Mouse (Mus musculus) hindbrain, embryonic 14.5 days (tissue): ENCODE results near the gene B4galt3. TPM values are rescaled to one million over a fixed set of nuclear protein-coding genes. Genes with fewer than 3 reads are reported as not detected.

Experiments used
- ATAC-seq: fragments of 200-750 bp; cut with Nextera tagmentation; 2 replicates; pipeline ENCODE4 v1.8.0; 2017; ENCODE audit warnings: moderate number of reproducible peaks, mild to moderate bottlenecking, moderate TSS enrichment, moderate library complexity; ENCODE audit not compliant: low FRiP score
- DNase-seq: peaks from one replicate; pipeline ENCODE4 v3.0.0-alpha.2; 2015; ENCODE audit warnings: low spot score
- H3K27ac ChIP-seq: fragments of 300-500 bp; sonication (generic); 2 replicates; pipeline ENCODE4 v1.5.1; 2014; ENCODE audit warnings: mild to moderate bottlenecking, moderate library complexity
- H3K27me3 ChIP-seq: fragments of 300-500 bp; sonication (generic); 2 replicates; pipeline ENCODE4 v1.6.1; 2014; ENCODE audit warnings: mild to moderate bottlenecking, low read length, mixed read lengths; ENCODE audit not compliant: control insufficient read depth, insufficient read depth
- H3K36me3 ChIP-seq: fragments of 300-500 bp; sonication (generic); replicated peaks from 2 replicates; pipeline ENCODE4 v1.6.1; 2014; ENCODE audit not compliant: control insufficient read depth, insufficient read depth
- H3K4me1 ChIP-seq: fragments of 300-500 bp; sonication (generic); replicated peaks from 2 replicates; pipeline ENCODE4 v1.6.1; 2014; ENCODE audit warnings: antibody characterized with exemption, low read length, mixed read lengths; ENCODE audit not compliant: control insufficient read depth, insufficient read depth
- H3K4me2 ChIP-seq: fragments of 300-500 bp; sonication (generic); replicated peaks from 2 replicates; pipeline ENCODE4 v1.6.1; 2014; ENCODE audit warnings: mild to moderate bottlenecking, moderate library complexity
- H3K4me3 ChIP-seq: fragments of 300-500 bp; sonication (generic); replicated peaks from 2 replicates; pipeline ENCODE4 v1.5.1; 2014; ENCODE audit warnings: mild to moderate bottlenecking, low read length
- H3K9ac ChIP-seq: fragments of 300-500 bp; sonication (generic); 2 replicates; pipeline ENCODE4 v1.6.1; 2014
- H3K9me3 ChIP-seq: fragments of 300-500 bp; sonication (generic); 2 replicates; pipeline ENCODE4 v1.6.1; 2016; ENCODE audit warnings: low read length; ENCODE audit not compliant: control insufficient read depth
- WGBS: fragments of 180-500 bp; shearing (Covaris S2); extraction: QIAGEN DNeasy Blood & Tissue Kit; methylation state at CpG from one replicate; pipeline ENCODE4 v1.1.7; 2014; 5-methylcytosine and 5-hydroxymethylcytosine counted together
- polyA plus RNA-seq: library from polyadenylated mRNA; unstranded; fragments of >200 nt; fragmentation: Nextera tagmentation; extraction: Ambion mirVana; gene quantifications from 2 replicates; pipeline ENCODE4 v1.2.1, GENCODE M21; 2014

Gene B4galt3
- polyA plus RNA-seq, 1 experiment from 2014 or later, result 88.6 TPM

DNA sequence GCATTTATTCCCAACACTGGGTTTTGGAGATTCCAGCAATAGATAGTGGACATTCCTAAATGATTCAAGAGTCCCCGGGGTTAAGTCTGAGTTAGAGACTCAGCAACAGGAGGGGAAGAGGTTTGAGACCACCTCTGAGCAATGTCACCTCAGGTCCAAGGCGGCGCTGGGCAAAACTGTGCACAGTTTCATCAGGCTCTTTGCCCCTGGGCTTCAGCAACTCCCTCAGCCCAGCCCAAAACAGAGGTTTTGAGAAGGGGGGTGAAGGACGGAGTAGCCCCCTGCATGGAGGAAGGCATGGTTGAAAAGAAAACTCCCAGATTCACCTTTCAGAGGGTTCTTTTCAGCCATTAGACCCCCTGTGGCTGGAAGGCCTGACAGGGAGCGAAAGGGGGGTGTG is 9.6 kb downstream of the B4galt3 start:
- peak overlapping the region; percentile 59; the same call in 1 of the 2 replicates for H3K4me3 ChIP-seq
- no peaks in the 10 kb centered on the region for H3K27me3 ChIP-seq
- H3K9ac ChIP-seq, result peak overlapping the region; percentile 58; the same call in 1 of the 2 replicates
- no peak for ATAC-seq
- H3K27ac ChIP-seq, result no peak overlapping the region
- WGBS, result 60% methylated on average over 5 of the region's 5 CpGs
- DNase-seq, result no peak
- H3K36me3 ChIP-seq, result peaks cover 63% of the 10 kb centered on the region
- H3K4me1 ChIP-seq, result peaks cover 14% of the 10 kb centered on the region
- H3K4me2 ChIP-seq, result peak overlapping the region; percentile 65
- H3K9me3 ChIP-seq, result no peaks in the 10 kb centered on the region

- Histone ChIP-seq H3K27ac (peak overlapping the region; percentile 57; the same call in 1 of the 2 replicates), H3K36me3 (peaks cover 63% of the 10 kb centered on the region), H3K4me2 (peak overlapping the region; percentile 65), H3K9me3 (no peaks in the 10 kb centered on the region), H3K4me1 (peaks cover 15% of the 10 kb centered on the region), H3K4me3 (peak overlapping the region; percentile 59), H3K27me3 (no peaks in the 10 kb centered on the region), H3K9ac (peak overlapping the region; percentile 58)
- peak; percentile 12; the same call in 1 of the 2 replicates for ATAC-seq
- 1% methylated on average over 25 of the region's 25 CpGs for WGBS
- DNase-seq, result no peak
Observed at GRCm38 (mm10) chr1:171280250-171280915, 10.3 kb downstream of the B4galt3 start.

DNA sequence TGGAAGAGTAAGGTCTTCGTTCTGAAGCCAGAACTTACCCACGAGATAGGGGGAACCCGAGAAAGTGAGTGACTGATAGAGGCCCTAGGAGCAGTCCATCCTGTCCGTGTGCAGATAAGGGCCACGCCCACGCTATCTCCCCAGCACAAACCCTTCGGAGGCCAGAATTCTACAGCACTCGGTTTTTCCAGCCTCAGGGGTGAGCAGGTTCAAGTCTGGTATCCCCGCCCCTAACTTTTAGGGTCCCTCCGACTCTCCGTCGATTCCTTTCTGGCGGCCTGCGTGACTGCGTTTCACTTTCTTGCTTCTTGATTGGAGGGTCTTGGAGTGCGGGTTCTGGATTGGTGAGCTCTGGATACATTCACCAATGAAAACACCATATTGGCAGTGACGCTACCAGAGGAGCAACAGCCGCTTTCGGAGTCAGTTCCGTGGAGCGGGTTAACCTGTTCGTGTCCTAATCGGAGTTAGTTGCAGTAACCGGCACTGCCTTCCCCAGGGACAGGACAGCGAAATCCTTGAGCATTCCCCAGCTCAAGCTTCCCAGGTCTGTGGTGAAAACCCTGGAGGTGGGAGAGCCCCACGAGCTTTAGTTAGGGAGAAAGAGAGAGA is 10.9 kb downstream of the B4galt3 start, which contains the start of gene Ppox:
Gene Ppox, minus strand, starts transcription at position 271 of the 612 bp plus-strand sequence.
- peak within 1 kb of the TSS; percentile 59 for H3K4me3 ChIP-seq

DNA sequence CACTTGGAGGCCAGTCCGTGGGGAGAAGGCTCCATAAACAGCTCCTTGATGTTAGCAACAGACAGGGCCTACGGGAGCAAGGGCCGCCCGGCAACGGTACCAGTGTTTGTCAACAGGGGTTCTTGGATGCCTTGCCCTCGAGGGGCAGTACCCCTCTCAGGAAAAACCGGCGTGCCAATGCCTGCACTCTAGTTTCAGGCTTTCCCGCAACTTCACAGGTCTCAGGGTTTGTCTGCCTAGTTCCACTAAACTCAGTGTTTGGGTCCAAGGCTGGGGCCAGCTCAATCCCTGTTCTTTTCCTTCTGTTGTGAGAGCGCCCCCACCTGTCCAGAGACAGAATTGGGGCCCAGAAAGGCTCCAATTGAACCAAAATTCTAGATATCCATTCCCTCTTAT is 11.4 kb downstream of the B4galt3 start:
- H3K4me3 ChIP-seq, result peak overlapping the region; percentile 59
- peak overlapping the region; percentile 41 for H3K9ac ChIP-seq
- H3K4me2 ChIP-seq, result peak overlapping the region; percentile 65
- WGBS, result under 1% methylated on average over 10 of the region's 10 CpGs
- peak; percentile 69 for DNase-seq
- no peaks in the 10 kb centered on the region for H3K9me3 ChIP-seq
- peak overlapping the region; percentile 82 for H3K27ac ChIP-seq
- peaks cover 26% of the 10 kb centered on the region for H3K4me1 ChIP-seq
- H3K36me3 ChIP-seq, result peaks cover 62% of the 10 kb centered on the region
- H3K27me3 ChIP-seq, result no peaks in the 10 kb centered on the region
- peak; percentile 0; the same call in 1 of the 2 replicates for ATAC-seq

More for the DNA sequence above, 10.9 kb downstream of the B4galt3 start, which contains the start of gene Ppox:
- Histone ChIP-seq H3K9me3 (no peaks in the 10 kb centered on the region), H3K4me1 (peaks cover 21% of the 10 kb centered on the region), H3K27me3 (no peaks in the 10 kb centered on the region), H3K4me2 (peak within 1 kb of the TSS; percentile 65), H3K27ac (peak within 1 kb of the TSS; percentile 82), H3K9ac (peak within 1 kb of the TSS; percentile 58), H3K36me3 (peaks cover 63% of the 10 kb centered on the region)
- DNase-seq (peak; percentile 94), ATAC-seq (peak; percentile 98)
- WGBS, result under 1% methylated on average over 26 of the region's 26 CpGs

DNA sequence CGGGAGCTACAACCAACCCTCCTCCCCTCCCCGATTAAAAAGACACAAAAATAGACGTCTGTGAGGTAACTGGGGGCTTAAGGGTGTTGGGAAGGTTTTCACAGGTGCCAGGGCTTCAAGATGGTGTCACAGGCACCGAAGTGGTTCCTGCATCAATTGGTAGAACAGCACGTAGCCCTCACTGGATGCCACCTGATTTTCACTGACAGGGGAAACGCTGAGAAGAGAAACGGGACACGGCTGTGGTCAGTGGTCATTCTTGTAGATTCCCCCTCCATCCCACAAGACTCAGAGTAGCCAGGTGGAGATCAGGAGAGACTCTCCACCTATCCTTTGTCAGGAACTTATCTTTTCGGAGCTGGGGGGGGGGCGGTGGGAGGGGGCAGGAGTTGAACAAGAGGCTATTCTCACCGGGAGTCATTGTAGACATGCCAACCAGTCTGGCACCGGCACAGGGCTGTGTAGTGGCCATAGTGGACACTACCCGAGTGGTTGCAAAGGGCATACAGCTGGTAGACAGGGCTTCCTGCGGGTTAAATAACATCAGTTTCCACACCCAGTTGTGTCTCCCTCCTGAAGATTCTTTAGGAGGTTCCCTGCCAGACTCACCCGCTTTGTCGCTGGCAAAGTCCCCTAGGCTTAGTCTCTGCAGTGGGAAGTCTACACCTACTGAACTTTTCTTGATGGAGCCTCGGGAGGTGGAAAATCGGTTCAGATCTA is 12.1 kb downstream of the B4galt3 start:
- Histone ChIP-seq H3K4me1 (peaks cover 32% of the 10 kb centered on the region), H3K9me3 (no peaks in the 10 kb centered on the region), H3K27ac (no peak overlapping the region), H3K9ac (no peak overlapping the region), H3K36me3 (peaks cover 55% of the 10 kb centered on the region), H3K4me3 (no peak overlapping the region), H3K4me2 (no peak overlapping the region), H3K27me3 (no peaks in the 10 kb centered on the region)
- WGBS, result 83% methylated on average over 18 of the region's 18 CpGs
- DNase-seq, result no peak
- no peak for ATAC-seq

DNA sequence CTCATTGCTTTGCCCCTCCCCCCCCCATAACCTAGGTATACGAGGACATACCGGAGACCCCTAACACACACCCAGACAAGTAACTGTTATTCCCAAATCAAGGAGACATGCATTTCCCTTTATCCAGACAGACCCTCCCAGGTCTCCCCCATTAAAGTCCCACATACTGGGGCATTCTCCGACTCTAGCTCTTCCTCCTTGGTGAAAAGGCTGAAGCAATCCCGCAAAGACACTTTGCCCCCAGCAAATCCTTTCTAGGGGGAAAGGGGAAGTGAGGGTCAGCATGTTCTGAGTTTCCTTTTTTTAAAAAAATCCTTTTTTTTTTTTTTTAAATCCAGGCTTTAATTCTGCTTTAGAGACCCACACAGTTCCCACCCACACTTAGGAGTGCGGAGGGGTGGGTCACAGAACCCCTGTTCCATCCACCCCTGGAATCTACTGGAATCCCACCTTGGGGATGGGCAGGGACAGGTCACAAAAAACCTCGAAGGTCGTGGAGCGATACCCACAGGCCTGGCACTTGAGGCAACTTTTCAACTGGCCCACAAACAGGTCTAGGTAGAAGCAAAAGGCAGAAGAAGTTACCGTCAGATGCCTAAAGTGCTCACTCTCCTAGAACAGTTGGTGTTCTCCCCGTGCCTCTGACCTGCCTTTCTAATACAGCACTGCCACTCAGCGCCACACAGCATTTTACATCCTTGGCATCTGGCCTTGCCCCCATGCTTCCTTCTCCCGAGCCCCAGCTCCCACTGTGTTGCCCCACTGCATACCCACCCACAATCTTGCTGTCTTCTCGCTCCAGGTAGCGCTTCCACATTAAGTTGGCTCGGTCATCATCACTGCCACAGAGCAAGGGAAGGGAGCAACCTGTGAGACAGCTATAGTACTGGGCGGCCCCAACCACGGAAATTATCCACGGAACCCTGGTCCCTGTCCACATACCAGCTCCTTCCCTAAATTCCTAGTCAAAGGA is 13.3 kb downstream of the B4galt3 start:
- no peak overlapping the region for H3K27ac ChIP-seq
- no peak overlapping the region for H3K9ac ChIP-seq
- H3K27me3 ChIP-seq, result no peaks in the 10 kb centered on the region
- DNase-seq (no peak), ATAC-seq (no peak)
- peaks cover 38% of the 10 kb centered on the region for H3K4me1 ChIP-seq
- peaks cover 48% of the 10 kb centered on the region for H3K36me3 ChIP-seq
- no peak overlapping the region for H3K4me2 ChIP-seq
- H3K9me3 ChIP-seq, result no peaks in the 10 kb centered on the region
- H3K4me3 ChIP-seq, result no peak overlapping the region
- WGBS, result 94% methylated on average over 18 of the region's 18 CpGs

DNA sequence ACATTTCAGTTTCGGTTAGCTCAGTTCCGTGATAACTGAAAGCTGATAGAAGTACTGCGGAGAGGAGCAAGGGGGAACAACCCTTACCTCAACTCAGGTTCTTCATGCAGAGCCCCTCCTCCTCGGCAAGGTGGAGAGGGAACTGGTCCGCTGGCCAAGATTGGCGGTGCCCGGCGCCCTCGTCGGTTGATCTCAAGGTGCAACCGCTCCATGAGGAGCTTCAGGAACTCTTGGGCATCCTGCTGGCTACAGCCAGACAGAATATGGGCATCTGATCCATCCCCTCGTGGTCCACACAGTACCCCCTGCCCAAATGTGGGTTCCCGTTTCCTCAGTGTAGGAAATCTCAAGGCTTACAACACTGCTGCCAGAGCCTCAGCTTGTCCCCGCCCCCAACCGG is 14.4 kb downstream of the B4galt3 start:
- 92% methylated on average over 15 of the region's 15 CpGs for WGBS
- no peak overlapping the region for H3K27ac ChIP-seq

GRCm38 (mm10) chr1:171285096-171285892 is 15.2 kb downstream of the B4galt3 start:
- no peak overlapping the region for H3K9ac ChIP-seq
- ATAC-seq (no peak), DNase-seq (no peak)
- H3K4me3 ChIP-seq, result no peak overlapping the region
- H3K4me2 ChIP-seq, result no peak overlapping the region
- H3K4me1 ChIP-seq, result peaks cover 31% of the 10 kb centered on the region
- peaks cover 64% of the 10 kb centered on the region for H3K36me3 ChIP-seq
- no peak overlapping the region for H3K27ac ChIP-seq
- WGBS, result 88% methylated on average over 20 of the region's 20 CpGs
- H3K9me3 ChIP-seq, result no peaks in the 10 kb centered on the region
- no peaks in the 10 kb centered on the region for H3K27me3 ChIP-seq

More for the DNA sequence above, 14.4 kb downstream of the B4galt3 start:
- Histone ChIP-seq H3K36me3 (peaks cover 58% of the 10 kb centered on the region), H3K4me1 (peaks cover 38% of the 10 kb centered on the region), H3K4me3 (no peak overlapping the region), H3K9ac (no peak overlapping the region), H3K4me2 (no peak overlapping the region), H3K9me3 (no peaks in the 10 kb centered on the region), H3K27me3 (no peaks in the 10 kb centered on the region)
- DNase-seq (no peak), ATAC-seq (no peak)
